Mouse (Mus musculus): ENCODE measurements around the gene Ndc1. TPM values are rescaled to one million over a fixed set of nuclear protein-coding genes. Genes with fewer than 3 reads are reported as not detected.
A peak's percentile ranks its signal among the peaks of the same experiment; 100 is the strongest.
"Not testable (repeated sequence)": the region's sequence is repeated elsewhere in the genome, so short reads cannot be mapped to it uniquely, and the experiment has no call there.

Ndc1 gene
- polyA plus RNA-seq, 1 experiment from 2014 or later, result 32.5 TPM

DNA sequence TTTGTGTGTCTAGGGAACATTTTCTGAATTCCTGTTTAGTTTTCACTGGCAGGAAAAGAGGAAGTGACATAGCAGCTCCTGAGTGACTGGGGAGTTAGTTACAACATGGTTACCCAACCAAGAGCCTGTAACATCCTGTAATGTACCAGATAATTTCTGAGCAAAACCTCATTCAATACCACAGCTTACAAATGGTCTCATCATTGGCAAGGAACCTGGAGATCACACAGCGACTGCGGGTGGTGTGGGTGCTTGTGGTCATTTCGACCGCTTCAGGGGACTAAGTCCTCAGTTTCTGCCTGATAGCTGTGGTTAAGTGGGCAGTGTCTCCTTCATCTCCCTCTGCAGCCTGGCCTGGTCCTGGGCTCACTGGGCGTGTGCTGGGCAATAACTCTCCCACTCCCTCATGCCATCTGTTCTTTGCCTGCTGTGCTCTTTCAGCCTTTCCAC, 3.4 kb upstream of the Ndc1 start:
- WGBS, result 86% methylated on average over 5 of the region's 5 CpGs
- ATAC-seq (ENCODE audit: insufficient number of reproducible peaks, low FRiP score), result no peak

DNA sequence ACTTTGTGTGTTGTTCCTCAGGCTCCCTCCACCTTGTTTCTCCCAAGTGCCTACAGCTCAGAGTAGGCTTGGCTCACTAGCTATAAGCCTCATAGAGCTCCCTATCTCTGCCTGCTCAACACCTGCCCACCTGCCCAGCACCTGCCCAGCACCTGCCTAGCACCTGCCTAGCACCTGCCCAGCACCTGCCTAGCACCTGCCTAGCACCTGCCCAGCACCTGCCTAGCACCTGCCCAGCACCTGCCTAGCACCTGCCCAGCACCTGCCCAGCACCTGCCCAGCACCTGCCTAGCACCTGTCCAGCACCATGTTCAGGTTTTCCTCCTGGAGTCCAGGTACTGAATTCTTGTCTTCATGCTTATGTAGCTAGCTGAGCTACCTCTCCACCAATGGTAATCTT, 1.2 kb upstream of the Ndc1 start:
- peaks cover 10% of the 10 kb centered on the region for H3K36me3 ChIP-seq
- H3K9me3 ChIP-seq (replicated peaks); H3K4me3 ChIP-seq; ATAC-seq (ENCODE audit: insufficient number of reproducible peaks, low FRiP score); H3K9ac ChIP-seq; H3K27me3 ChIP-seq (replicated peaks); H3K27ac ChIP-seq (ENCODE audit: poor library complexity, severe bottlenecking); H3K4me2 ChIP-seq: not testable (repeated sequence)
- H3K4me1 ChIP-seq (replicated peaks), result peaks cover 12% of the 10 kb centered on the region

More for the DNA sequence above, 3.4 kb upstream of the Ndc1 start:
- Histone ChIP-seq H3K9ac (no peak overlapping the region), H3K27ac (ENCODE audit: poor library complexity, severe bottlenecking) (no peak overlapping the region), H3K9me3 (replicated peaks) (no peaks in the 10 kb centered on the region), H3K4me2 (no peak overlapping the region), H3K36me3 (peaks cover 6% of the 10 kb centered on the region), H3K27me3 (replicated peaks) (no peaks in the 10 kb centered on the region), H3K4me1 (replicated peaks) (peaks cover 12% of the 10 kb centered on the region), H3K4me3 (no peak overlapping the region)

- no peak for ATAC-seq (ENCODE audit: insufficient number of reproducible peaks, low FRiP score)
- Histone ChIP-seq H3K4me1 (replicated peaks) (peaks cover 25% of the 10 kb centered on the region), H3K4me3 (no peak overlapping the region), H3K9me3 (replicated peaks) (no peaks in the 10 kb centered on the region), H3K36me3 (peaks cover 57% of the 10 kb centered on the region), H3K27ac (ENCODE audit: poor library complexity, severe bottlenecking) (no peak overlapping the region), H3K9ac (no peak overlapping the region), H3K27me3 (replicated peaks) (no peaks in the 10 kb centered on the region), H3K4me2 (no peak overlapping the region)
- 59% methylated on average over 2 of the region's 2 CpGs for WGBS
Observed at GRCm38 (mm10) chr4:107372304-107372703, 4.7 kb downstream of the Ndc1 start.

DNA sequence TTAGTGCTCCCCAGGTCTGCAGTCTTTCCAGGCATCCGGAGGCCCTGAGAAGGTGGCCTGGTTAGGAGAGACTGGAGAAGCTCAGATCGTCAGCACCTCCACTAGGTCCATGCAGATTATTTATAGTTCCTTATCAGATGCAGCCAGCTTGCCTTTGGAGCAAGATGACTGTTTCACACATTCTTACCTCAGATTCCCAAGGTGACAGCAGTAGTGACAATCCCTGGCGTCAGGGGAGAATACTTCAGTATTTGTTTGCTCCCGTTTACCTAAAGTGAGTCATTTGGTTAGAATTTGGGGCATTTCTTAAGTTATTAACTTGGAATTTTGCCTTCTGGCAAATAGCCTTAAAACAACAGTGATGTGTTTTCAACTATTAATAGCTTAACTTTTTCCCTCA, 7.1 kb downstream of the Ndc1 start:
- no peak; the same call in 1 of the 2 replicates for ATAC-seq (ENCODE audit: insufficient number of reproducible peaks, low FRiP score)
- Histone ChIP-seq H3K4me2 (peak overlapping the region; percentile 31; the same call in 1 of the 2 replicates), H3K9ac (0 out of 2 replicates have a peak overlapping the region, but pooled peaks have one; percentile 8), H3K4me3 (no peak overlapping the region), H3K36me3 (peaks cover 70% of the 10 kb centered on the region), H3K27ac (ENCODE audit: poor library complexity, severe bottlenecking) (peak overlapping the region; percentile 48), H3K27me3 (replicated peaks) (no peaks in the 10 kb centered on the region), H3K4me1 (replicated peaks) (peaks cover 16% of the 10 kb centered on the region), H3K9me3 (replicated peaks) (no peaks in the 10 kb centered on the region)
- 17% methylated on average over 4 of the region's 4 CpGs for WGBS

- H3K9me3 ChIP-seq (replicated peaks), result no peaks in the 10 kb centered on the region
- H3K4me3 ChIP-seq, result no peak overlapping the region
- H3K4me2 ChIP-seq, result no peak overlapping the region
- ATAC-seq (ENCODE audit: insufficient number of reproducible peaks, low FRiP score), result no peak
- H3K27ac ChIP-seq (ENCODE audit: poor library complexity, severe bottlenecking), result no peak overlapping the region
- 80% methylated on average over 6 of the region's 6 CpGs for WGBS
- H3K4me1 ChIP-seq (replicated peaks), result peaks cover 14% of the 10 kb centered on the region
- peaks cover 80% of the 10 kb centered on the region for H3K36me3 ChIP-seq
- H3K27me3 ChIP-seq (replicated peaks), result no peaks in the 10 kb centered on the region
- no peak overlapping the region for H3K9ac ChIP-seq
Observed at GRCm38 (mm10) chr4:107378954-107379353, 11.4 kb downstream of the Ndc1 start.

- H3K27ac ChIP-seq (ENCODE audit: poor library complexity, severe bottlenecking), result no peak overlapping the region
- no peak for ATAC-seq (ENCODE audit: insufficient number of reproducible peaks, low FRiP score)
- WGBS, result 77% methylated on average over 7 of the region's 7 CpGs
- H3K27me3 ChIP-seq (replicated peaks), result no peaks in the 10 kb centered on the region
- no peak overlapping the region for H3K4me3 ChIP-seq
- H3K36me3 ChIP-seq, result peaks cover 77% of the 10 kb centered on the region
- no peaks in the 10 kb centered on the region for H3K4me1 ChIP-seq (replicated peaks)
- no peak overlapping the region for H3K4me2 ChIP-seq
- H3K9me3 ChIP-seq (replicated peaks), result no peaks in the 10 kb centered on the region
- no peak overlapping the region for H3K9ac ChIP-seq
Observed at GRCm38 (mm10) chr4:107380871-107381270, 13.3 kb downstream of the Ndc1 start.

DNA sequence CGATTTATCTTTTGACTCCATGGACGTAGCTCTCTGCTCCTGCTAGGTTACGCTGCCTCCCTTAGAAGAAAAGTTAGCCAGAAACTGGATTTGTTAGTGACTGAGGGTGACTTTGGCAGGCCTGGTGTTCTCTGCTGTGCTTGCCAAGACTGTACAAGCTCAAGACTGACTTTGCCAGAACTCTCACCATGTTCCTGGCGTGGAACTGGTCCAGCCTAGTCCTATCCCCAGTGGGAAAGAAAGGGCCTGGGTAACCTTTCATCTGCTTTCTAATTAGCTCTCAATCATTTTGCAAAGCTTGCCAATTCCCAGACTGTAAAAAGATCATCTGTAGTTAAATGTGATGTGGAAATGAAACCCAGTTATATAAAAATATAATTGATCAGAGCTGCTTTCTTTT, 19.5 kb downstream of the Ndc1 start:
- no peak overlapping the region for H3K4me2 ChIP-seq
- H3K27ac ChIP-seq (ENCODE audit: poor library complexity, severe bottlenecking), result no peak overlapping the region
- H3K36me3 ChIP-seq, result peaks cover 82% of the 10 kb centered on the region
- WGBS, result 93% methylated on average over 4 of the region's 4 CpGs
- no peak for ATAC-seq (ENCODE audit: insufficient number of reproducible peaks, low FRiP score)
- H3K4me3 ChIP-seq, result no peak overlapping the region
- no peaks in the 10 kb centered on the region for H3K27me3 ChIP-seq (replicated peaks)
- H3K9ac ChIP-seq, result no peak overlapping the region
- H3K4me1 ChIP-seq (replicated peaks), result no peaks in the 10 kb centered on the region
- H3K9me3 ChIP-seq (replicated peaks), result no peaks in the 10 kb centered on the region

DNA sequence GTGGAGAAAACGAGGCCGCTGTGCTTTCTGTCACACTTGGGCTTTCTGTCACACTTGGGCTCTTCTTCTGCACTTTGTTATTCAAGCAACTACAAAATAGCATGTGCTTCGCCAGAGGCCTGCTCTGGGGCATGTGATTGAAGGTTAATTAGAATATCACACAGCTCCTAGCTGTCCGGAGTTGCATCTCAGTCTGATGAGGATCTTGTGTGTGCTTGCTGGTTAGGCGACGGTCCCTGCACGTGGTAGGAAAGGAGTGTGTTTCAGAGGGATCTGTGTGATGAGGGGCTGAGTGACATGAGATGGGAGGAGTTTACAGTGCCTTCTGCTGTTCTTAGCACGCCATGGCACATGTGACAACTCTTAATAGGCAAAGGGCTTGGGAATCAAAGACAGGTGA, 19.9 kb downstream of the Ndc1 start:
- no peak overlapping the region for H3K4me2 ChIP-seq
- no peaks in the 10 kb centered on the region for H3K9me3 ChIP-seq (replicated peaks)
- peaks cover 82% of the 10 kb centered on the region for H3K36me3 ChIP-seq
- H3K9ac ChIP-seq, result no peak overlapping the region
- 92% methylated on average over 8 of the region's 8 CpGs for WGBS
- H3K27me3 ChIP-seq (replicated peaks), result no peaks in the 10 kb centered on the region
- no peaks in the 10 kb centered on the region for H3K4me1 ChIP-seq (replicated peaks)
- ATAC-seq (ENCODE audit: insufficient number of reproducible peaks, low FRiP score), result no peak
- H3K27ac ChIP-seq (ENCODE audit: poor library complexity, severe bottlenecking), result no peak overlapping the region
- H3K4me3 ChIP-seq, result no peak overlapping the region

- no peaks in the 10 kb centered on the region for H3K9me3 ChIP-seq (replicated peaks)
- H3K4me1 ChIP-seq (replicated peaks), result no peaks in the 10 kb centered on the region
- no peak overlapping the region for H3K4me3 ChIP-seq
- H3K36me3 ChIP-seq, result peaks cover 82% of the 10 kb centered on the region
- no peak overlapping the region for H3K27ac ChIP-seq (ENCODE audit: poor library complexity, severe bottlenecking)
- over 99% methylated on average over 2 of the region's 2 CpGs for WGBS
- no peak overlapping the region for H3K4me2 ChIP-seq
- H3K27me3 ChIP-seq (replicated peaks), result no peaks in the 10 kb centered on the region
- ATAC-seq (ENCODE audit: insufficient number of reproducible peaks, low FRiP score), result no peak
- no peak overlapping the region for H3K9ac ChIP-seq
Observed at GRCm38 (mm10) chr4:107388291-107388690, 20.7 kb downstream of the Ndc1 start.

GRCm38 (mm10) chr4:107389345-107389744, 21.8 kb downstream of the Ndc1 start:
- H3K27ac ChIP-seq (ENCODE audit: poor library complexity, severe bottlenecking), result no peak overlapping the region
- no peaks in the 10 kb centered on the region for H3K9me3 ChIP-seq (replicated peaks)
- no peaks in the 10 kb centered on the region for H3K27me3 ChIP-seq (replicated peaks)
- no peak overlapping the region for H3K9ac ChIP-seq
- no peak overlapping the region for H3K4me3 ChIP-seq
- no peak overlapping the region for H3K4me2 ChIP-seq
- no peaks in the 10 kb centered on the region for H3K4me1 ChIP-seq (replicated peaks)
- 93% methylated on average over 3 of the region's 3 CpGs for WGBS
- no peak for ATAC-seq (ENCODE audit: insufficient number of reproducible peaks, low FRiP score)
- peaks cover 86% of the 10 kb centered on the region for H3K36me3 ChIP-seq

- no peak for ATAC-seq (ENCODE audit: insufficient number of reproducible peaks, low FRiP score)
- H3K27ac ChIP-seq (ENCODE audit: poor library complexity, severe bottlenecking), result no peak overlapping the region
- H3K27me3 ChIP-seq (replicated peaks), result no peaks in the 10 kb centered on the region
- H3K4me2 ChIP-seq, result no peak overlapping the region
- no peaks in the 10 kb centered on the region for H3K4me1 ChIP-seq (replicated peaks)
- no peaks in the 10 kb centered on the region for H3K9me3 ChIP-seq (replicated peaks)
- no peak overlapping the region for H3K4me3 ChIP-seq
- no peak overlapping the region for H3K9ac ChIP-seq
- peaks cover 90% of the 10 kb centered on the region for H3K36me3 ChIP-seq
- 90% methylated on average over 2 of the region's 2 CpGs for WGBS
Observed at GRCm38 (mm10) chr4:107393771-107394170, 26.2 kb downstream of the Ndc1 start.

DNA sequence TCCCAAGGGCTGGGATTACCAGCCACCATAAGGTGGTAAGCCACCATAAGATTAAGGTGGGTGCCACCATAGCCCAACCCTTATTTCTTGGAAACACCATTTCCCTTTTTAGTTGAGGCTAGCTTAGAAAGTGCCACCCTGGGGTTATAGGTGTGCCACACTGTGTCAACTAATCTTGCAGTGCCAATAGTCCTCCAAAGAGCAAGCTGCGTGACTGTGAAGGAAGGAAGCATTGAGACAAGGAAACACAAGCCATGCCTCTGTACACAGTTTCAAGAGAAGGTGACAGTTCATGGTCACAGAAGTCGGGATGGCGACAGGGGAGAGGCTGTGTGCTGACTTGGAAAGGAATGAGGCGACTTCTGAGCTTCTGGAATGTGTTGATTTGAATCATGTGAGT, 52.6 kb downstream of the Ndc1 start:
- Histone ChIP-seq H3K9ac (no peak overlapping the region), H3K4me2 (no peak overlapping the region), H3K4me1 (replicated peaks) (peaks cover 8% of the 10 kb centered on the region), H3K27me3 (replicated peaks) (0 out of 2 replicates have a peak, but pooled peaks cover 9% of the 10 kb centered on the region), H3K36me3 (peaks cover 20% of the 10 kb centered on the region), H3K27ac (ENCODE audit: poor library complexity, severe bottlenecking) (no peak overlapping the region), H3K9me3 (replicated peaks) (no peaks in the 10 kb centered on the region), H3K4me3 (no peak overlapping the region)
- no peak for ATAC-seq (ENCODE audit: insufficient number of reproducible peaks, low FRiP score)
- 68% methylated on average over 4 of the region's 4 CpGs for WGBS

Data from heart, embryonic 12.5 days (tissue).